Mouse (Mus musculus): ENCODE results near the gene Ccdc120.

The Ccdc120 gene

DNA sequence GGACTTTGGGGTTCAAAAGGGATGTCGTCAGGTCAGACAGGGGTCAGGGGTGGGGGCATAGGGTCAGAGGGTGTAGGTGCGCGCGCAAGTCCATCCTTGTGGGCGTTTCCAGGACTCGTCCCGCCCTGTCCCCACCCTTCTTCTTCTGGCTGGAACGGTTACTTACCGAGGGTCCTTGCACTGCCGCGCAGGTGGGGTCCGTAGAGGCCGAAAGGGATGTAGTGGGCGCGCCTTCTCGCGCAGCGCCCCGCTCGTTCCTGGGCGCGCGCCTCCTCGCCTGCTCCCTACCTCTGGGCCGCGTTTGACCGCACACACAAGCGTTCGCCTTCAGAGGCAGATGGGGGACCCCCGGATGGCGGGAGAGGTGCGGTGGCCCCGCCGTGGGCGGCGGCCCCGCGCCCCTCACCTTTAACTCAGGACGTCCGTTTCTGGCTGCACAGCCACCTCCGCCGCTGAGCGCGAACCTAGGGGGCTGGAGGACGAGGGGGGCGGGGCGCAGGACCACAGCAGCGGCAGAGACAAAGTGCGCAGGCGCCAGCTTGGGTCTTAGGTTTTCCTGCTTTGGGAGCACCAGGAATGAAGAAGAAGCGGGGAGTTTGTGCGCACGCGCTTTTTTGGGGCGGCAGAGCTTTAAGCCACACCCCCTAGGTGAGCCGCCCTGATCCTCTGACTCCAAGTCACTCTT is at the start of gene Ccdc120:
TSS of gene Ccdc120 (minus strand) at position 474 of the 685 bp plus-strand sequence.
- peak in 1 of 2 experiments; percentile 18 for DNase-seq

GRCm38 (mm10) chrX:7797327-7797726 is 46.6 kb upstream of the Ccdc120 start:
- DNase-seq: no peak

- peak in 1 of 2 experiments; percentile 11 for DNase-seq
Measured at GRCm38 (mm10) chrX:7795016-7795415, 44.3 kb upstream of the Ccdc120 start.

DNA sequence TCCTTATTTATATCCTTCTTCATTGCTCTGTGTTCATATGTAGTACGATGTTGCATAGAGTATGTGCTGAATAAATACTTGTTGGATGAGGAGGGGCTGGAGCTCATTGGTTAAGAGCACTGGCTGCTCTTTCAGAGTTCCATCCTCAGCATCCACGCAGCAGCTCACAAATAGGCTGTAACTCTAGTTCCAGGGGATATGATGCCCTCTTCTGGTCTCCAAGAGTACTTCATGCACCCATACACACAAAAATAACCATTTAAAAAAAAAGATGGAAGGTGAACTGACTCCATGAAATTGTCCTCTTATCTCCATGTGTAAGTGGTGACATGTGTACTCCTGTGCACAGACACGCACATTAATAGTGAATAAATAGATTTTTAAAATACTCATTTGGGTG is 42.7 kb upstream of the Ccdc120 start:
- DNase-seq: no peak

- no peak for DNase-seq
Measured at GRCm38 (mm10) chrX:7790309-7790708, 39.6 kb upstream of the Ccdc120 start.

GRCm38 (mm10) chrX:7789542-7790136 is 38.9 kb upstream of the Ccdc120 start, which contains the start of gene Gripap1:
Gripap1 (plus strand) TSS chrX:7789765.
- DNase-seq: peak; percentile 69 to 70

DNA sequence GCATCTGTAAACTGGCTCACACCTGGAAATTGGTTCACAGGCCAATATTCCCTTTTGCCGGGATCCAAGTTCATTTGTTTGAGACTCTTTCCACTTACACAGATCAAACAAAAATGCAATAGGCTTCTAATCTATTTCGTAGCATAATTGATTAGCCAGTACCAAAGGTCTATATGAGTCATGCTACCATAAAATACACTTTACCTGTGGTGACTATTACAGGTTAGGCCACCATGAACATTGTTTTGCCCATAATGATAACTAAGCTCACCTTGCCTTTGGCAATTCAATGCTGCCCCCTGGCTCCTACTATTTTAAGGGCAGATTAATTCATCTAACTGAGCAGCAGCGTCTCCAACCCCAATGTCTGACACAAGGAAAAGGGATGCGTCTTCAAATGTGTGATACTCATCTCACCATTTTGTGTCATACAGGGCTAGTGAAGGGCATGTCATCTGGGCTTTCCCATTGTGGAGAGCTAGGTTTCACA is 31.9 kb upstream of the Ccdc120 start:
- DNase-seq: no peak

GRCm38 (mm10) chrX:7779294-7779693 is 28.6 kb upstream of the Ccdc120 start:
- no peak for DNase-seq

DNA sequence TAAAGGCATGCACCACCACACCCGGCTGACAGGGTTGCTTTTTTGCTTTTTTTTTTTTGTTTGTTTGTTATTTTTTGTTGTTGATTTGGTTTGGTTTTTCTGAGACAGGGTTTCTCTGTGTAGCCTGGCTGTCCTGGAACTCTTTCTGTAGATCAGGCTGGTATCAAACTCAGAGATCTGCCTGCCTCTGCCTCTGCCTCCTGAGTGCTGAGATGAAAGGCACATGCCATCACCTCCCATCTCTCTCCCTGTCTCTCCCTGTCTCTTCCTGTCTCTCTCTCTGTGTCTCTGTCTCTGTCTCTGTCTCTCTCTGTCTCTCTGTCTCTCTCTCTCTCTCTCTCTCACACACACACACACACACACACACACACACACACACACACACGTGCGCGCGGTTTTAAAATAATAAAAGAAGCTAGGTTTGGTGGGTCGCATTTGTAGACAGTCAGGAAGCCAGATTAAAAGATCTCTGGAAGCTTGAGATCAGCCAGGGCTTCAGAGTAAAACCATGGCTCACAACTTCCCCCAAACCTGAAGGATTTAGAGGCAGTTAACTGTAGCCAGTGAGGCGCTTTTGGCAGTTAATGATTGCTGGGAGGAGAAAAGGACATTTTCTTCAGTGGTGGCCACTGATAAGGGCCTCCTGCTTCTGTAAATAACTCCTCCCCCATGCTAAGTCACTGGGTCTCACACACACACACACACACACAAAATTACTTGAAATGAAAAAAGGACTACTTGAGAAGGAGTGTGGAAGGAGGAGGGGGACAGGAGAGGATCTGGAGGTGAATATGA is 27.9 kb upstream of the Ccdc120 start:
- DNase-seq: no peak

GRCm38 (mm10) chrX:7776329-7777082 is 25.8 kb upstream of the Ccdc120 start:
- peak in 1 of 2 experiments; percentile 45 for DNase-seq

DNA sequence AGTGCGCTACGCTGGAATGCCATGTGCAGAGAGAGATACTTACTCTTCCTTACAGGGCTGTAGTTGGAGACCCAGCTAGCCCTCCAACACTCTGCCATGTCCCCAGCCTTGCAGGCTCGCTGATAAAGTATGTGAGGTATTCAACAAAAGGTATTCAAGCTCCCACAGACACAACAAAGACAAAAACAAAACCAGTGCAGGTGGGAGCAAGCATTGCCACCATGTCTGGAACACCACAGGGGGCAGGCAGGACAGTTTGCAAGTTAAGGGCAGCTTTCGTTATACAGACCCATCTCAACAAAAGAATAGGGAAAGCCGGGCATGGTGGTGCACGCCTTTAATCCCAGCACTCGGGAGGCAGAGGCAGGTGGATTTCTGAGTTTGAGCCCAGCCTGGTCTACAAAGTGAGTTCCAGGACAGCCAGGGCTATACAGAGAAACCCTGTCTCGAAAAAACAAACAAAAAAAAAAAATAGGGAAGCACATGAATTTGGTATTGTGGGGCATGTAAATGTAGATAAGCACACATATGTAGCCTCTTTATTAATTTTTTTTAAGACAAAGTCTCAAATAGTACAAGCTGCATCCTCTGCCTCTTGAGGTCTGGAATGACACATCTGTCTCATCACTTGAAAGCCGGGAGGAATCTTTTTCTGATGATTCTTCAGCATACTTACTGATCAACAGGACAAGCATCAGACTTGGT is 24.9 kb upstream of the Ccdc120 start:
- DNase-seq: no peak

DNA sequence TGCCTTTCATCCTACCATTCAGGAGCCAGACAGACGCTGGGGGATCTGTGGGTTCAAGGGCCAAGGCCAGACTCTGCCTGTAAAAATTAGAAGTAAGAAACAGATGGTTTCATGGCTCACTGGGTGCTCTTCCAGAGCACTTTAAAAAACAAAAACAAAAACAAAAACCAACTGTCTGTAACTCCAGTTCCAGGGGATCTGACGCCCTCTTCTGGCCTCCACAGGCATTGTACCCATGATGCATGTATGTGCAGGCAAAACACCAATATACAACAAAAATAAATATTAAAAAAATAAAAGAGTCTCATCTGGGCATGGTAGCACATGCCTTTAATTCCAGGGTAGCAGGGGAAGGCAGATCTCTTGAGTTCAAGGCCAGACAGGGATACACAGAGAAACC is 22.1 kb upstream of the Ccdc120 start:
- DNase-seq: no peak

DNA sequence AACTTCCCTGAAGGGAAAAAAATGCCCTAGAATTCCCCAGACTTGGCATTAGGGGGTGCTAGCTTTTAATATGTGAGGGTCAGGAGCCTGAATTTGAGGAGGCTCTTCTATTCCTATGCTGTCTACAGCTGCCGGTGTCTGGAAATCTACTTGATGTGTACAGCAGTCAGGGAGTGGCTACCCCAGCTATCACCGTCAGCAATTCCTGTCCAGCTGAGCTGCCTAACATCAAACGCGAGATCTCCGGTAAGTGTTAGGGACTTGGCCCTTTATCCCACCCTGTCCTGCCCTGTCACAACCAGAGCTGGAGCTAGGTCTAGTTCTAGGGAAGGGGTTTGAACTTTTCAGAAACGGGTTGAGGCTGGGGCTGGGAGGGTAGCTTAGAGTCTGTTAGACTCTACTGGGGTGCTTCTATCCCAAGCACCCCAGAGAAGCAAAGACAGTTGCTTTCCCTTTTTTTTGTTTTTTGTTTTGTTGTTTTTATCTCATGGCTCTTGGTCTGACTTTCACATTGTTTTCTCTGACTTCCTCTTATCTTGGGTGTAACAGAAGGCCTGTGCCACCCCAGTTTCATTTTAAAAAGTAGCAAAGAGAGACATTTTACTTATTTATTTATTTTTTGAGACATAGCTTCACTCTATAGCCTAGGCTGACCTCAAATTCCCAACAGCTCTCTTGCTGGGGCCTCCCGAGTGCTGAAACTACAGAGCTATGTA is 18.8 kb upstream of the Ccdc120 start:
- DNase-seq: no peak

- DNase-seq: no peak
Measured at GRCm38 (mm10) chrX:7765764-7766163, 15.1 kb upstream of the Ccdc120 start.

DNA sequence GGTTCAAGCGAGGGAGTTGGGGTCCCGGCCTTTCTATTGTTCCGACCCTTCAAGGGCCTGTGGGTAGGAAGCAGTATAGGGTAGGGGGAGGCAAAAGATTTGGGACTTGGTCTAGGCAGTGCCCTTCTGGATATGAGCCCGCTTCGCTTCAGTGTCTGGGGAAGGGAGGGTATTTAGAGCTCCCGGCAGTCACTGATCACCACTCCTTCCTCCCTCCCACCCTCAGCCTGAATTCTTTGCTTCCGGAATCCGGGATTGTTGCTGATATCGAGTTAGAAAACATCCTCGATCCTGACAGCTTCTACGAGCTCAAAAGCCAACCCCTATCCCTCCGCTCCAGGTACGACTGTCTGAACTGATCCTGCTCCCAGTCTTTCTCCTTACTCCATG is 14.6 kb upstream of the Ccdc120 start:
- no peak for DNase-seq

GRCm38 (mm10) chrX:7764657-7765280 is 14.1 kb upstream of the Ccdc120 start:
- DNase-seq: no peak

DNA sequence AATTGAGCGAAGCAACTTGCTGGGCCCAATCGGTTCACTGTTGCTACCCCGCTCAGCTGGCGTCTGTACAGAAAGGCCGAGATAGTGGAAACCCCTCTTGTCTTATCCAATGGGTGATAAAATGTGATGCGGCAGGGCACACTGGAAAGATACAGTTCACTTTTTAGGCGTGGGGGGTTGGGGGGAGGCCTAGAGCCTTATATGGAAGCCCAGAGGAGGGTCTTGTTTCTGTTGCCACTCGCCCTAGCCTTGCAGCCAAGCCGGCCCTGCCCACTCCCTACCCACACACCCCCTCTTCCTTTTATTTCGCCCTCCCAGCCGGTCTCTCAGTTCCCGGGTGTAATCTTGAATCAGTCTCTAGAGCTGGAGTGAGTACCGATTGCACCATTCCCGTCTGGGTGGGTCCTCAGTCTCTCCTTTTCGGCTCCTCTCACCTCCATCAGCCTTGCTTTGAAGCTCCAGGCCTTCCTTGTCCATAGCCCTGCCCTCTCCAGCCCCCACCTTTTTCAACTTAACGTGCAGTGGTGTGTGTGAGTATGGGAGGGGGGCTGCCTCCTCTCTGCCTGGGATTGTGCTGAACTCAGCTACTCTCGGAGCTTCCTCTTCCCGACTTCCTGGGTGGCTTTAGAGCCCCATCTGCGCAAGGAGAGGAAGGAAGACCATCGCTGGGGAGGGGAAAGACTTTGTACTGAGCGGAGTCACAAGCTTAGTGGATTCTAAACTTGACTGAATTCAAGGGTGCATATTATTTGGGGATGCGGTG is 13.1 kb upstream of the Ccdc120 start:
- DNase-seq: peak in 1 of 2 experiments; percentile 16

GRCm38 (mm10) chrX:7762921-7763197 is 12.2 kb upstream of the Ccdc120 start:
- no peak for DNase-seq

GRCm38 (mm10) chrX:7762137-7762920 is 11.6 kb upstream of the Ccdc120 start, which contains the start of gene Tfe3:
Tfe3 (plus strand) TSS chrX:7762560.
- DNase-seq: peak; percentile 77 to 79
